Mouse (Mus musculus) testis, postnatal 14 days (tissue): ENCODE data around the gene Ecel1.

Experiments
- DNase-seq: peaks from one replicate; pipeline ENCODE4 v3.0.0; 2021; ENCODE audit warnings: low spot score

Ecel1 gene

GRCm38 (mm10) chr1:87170458-87170857 is 14.1 kb upstream of the Ecel1 start:
- no peak for DNase-seq

GRCm38 (mm10) chr1:87164796-87165184 is 8.5 kb upstream of the Ecel1 start:
- no peak for DNase-seq

- DNase-seq: no peak
Observed at GRCm38 (mm10) chr1:87164164-87164795, 8.0 kb upstream of the Ecel1 start.

GRCm38 (mm10) chr1:87159396-87159795 is 3.1 kb upstream of the Ecel1 start:
- DNase-seq: no peak

GRCm38 (mm10) chr1:87155531-87156198 is 656 bp downstream of the Ecel1 start:
- no peak for DNase-seq

- DNase-seq: no peak
Observed at GRCm38 (mm10) chr1:87154501-87155120, 1.7 kb downstream of the Ecel1 start.

GRCm38 (mm10) chr1:87153776-87154500 is 2.4 kb downstream of the Ecel1 start:
- no peak for DNase-seq

GRCm38 (mm10) chr1:87151286-87151685 is 5.0 kb downstream of the Ecel1 start:
- no peak for DNase-seq

GRCm38 (mm10) chr1:87149422-87149821 is 6.9 kb downstream of the Ecel1 start:
- peak; percentile 39 for DNase-seq

GRCm38 (mm10) chr1:87143141-87143540 is 13.2 kb downstream of the Ecel1 start:
- no peak for DNase-seq

GRCm38 (mm10) chr1:87142456-87142855 is 13.9 kb downstream of the Ecel1 start:
- DNase-seq: no peak

GRCm38 (mm10) chr1:87141550-87141949 is 14.8 kb downstream of the Ecel1 start:
- no peak for DNase-seq

GRCm38 (mm10) chr1:87131803-87132202 is 24.5 kb downstream of the Ecel1 start:
- no peak for DNase-seq

GRCm38 (mm10) chr1:87127206-87128030 is 28.9 kb downstream of the Ecel1 start:
- no peak for DNase-seq

- no peak for DNase-seq
Observed at GRCm38 (mm10) chr1:87124673-87125072, 31.6 kb downstream of the Ecel1 start, which contains the start of gene Akp3. Akp3 (plus strand) TSS chr1:87124973.

GRCm38 (mm10) chr1:87114784-87115183 is 41.5 kb downstream of the Ecel1 start:
- no peak for DNase-seq

- peak; percentile 38 for DNase-seq
Observed at GRCm38 (mm10) chr1:87111719-87112354, 44.5 kb downstream of the Ecel1 start.

- DNase-seq: no peak
Observed at GRCm38 (mm10) chr1:87108564-87108963, 47.8 kb downstream of the Ecel1 start.

GRCm38 (mm10) chr1:87106536-87106935 is 49.8 kb downstream of the Ecel1 start:
- no peak for DNase-seq

- no peak for DNase-seq
Observed at GRCm38 (mm10) chr1:87103936-87104335, 52.4 kb downstream of the Ecel1 start.

GRCm38 (mm10) chr1:87102114-87102513 is 54.2 kb downstream of the Ecel1 start:
- no peak for DNase-seq
